ENCODE assay signal across 9 mouse cellular contexts in genomic region chr9:62526451-62526850, GRCm38 (mm10). TPM values are rescaled to one million over a fixed set of nuclear protein-coding genes. Genes with fewer than 3 reads are reported as not detected.
A peak's percentile ranks its signal among the peaks of the same experiment; 100 is the strongest.
DNase-seq lines count a peak whose midpoint lies in the region; ATAC-seq lines count a peak whose summit lies in the region.
"Had no signal": no experiment of that assay in that cellular context is flagged by ENCODE, and none has a peak within 500 bp of the region (broad histone marks: within the 10 kb centered on the region; RNA-seq: fewer than 3 reads in every experiment).

No protein-coding gene starts in this region.

- peak overlapping the region; percentile 72 for H3K27ac ChIP-seq in hindbrain, embryonic 13.5 days
- no peak overlapping the region for H3K27ac ChIP-seq in midbrain, embryonic 11.5 days (ENCODE audit: low read depth, low read length)

- WGBS in hindbrain, embryonic 13.5 days, result 15% methylated on average over 3 of the region's 3 CpGs
- 6% methylated on average over 3 of the region's 3 CpGs for WGBS in midbrain, embryonic 11.5 days

- intact Hi-C loops in gastrocnemius, postnatal 14 days (cut with DNase I; ENCODE audit: low total_unique reads), result no loop called here

- ATAC-seq in hindbrain, embryonic 13.5 days (ENCODE audit: low FRiP score), result peak; percentile 70
- ATAC-seq in midbrain, embryonic 11.5 days (ENCODE audit: low FRiP score), result no peak

- no peaks in the 10 kb centered on the region for H3K36me3 ChIP-seq in hindbrain, embryonic 13.5 days
- no peaks in the 10 kb centered on the region for H3K36me3 ChIP-seq in midbrain, embryonic 11.5 days (ENCODE audit: control insufficient read depth, insufficient read depth, low read length)

- no peak overlapping the region for H3K4me3 ChIP-seq in hindbrain, embryonic 13.5 days
- no peak overlapping the region for H3K4me3 ChIP-seq in midbrain, embryonic 11.5 days (ENCODE audit: low read depth, low read length)

- peak; percentile 38 for DNase-seq in gastrocnemius, postnatal 14 days
- no peak for DNase-seq in gastrocnemius, postnatal 10 days
- DNase-seq in MN1 (ENCODE audit: low spot score), result peak; percentile 80
- DNase-seq in cerebellum, postnatal 4 days (ENCODE audit: low spot score in 2 of 2), result peak; percentile 33 to 80
- DNase-seq in midbrain, embryonic 11.5 days (ENCODE audit: low spot score, missing footprints), result no peak
- DNase-seq in urinary bladder, postnatal 14 days (ENCODE audit: low spot score), result no peak
- DNase-seq in thymus, postnatal 25 days, result no peak

- H3K27me3 ChIP-seq in hindbrain, embryonic 13.5 days, result no peaks in the 10 kb centered on the region
- no peaks in the 10 kb centered on the region for H3K27me3 ChIP-seq in midbrain, embryonic 11.5 days (ENCODE audit: control insufficient read depth, insufficient read depth, low read length)
- H3K27me3 ChIP-seq: CH12.LX had no signal

- H3K9me3 ChIP-seq in hindbrain, embryonic 13.5 days, result no peaks in the 10 kb centered on the region
- no peaks in the 10 kb centered on the region for H3K9me3 ChIP-seq in midbrain, embryonic 11.5 days (ENCODE audit: control insufficient read depth, low read length)

- H3K4me1 ChIP-seq in hindbrain, embryonic 13.5 days (replicated peaks), result peaks cover 98% of the 10 kb centered on the region
- H3K4me1 ChIP-seq in midbrain, embryonic 11.5 days (ENCODE audit: control insufficient read depth, insufficient read depth, low read length), result peaks cover 44% of the 10 kb centered on the region

- H3K9ac ChIP-seq in hindbrain, embryonic 13.5 days, result no peak overlapping the region
- peak overlapping the region; percentile 24; the same call in 1 of the 2 replicates for H3K9ac ChIP-seq in midbrain, embryonic 11.5 days (ENCODE audit: low read length)

- no peak overlapping the region for H3K4me2 ChIP-seq in hindbrain, embryonic 13.5 days
- no peak overlapping the region for H3K4me2 ChIP-seq in midbrain, embryonic 11.5 days

RNA-seq across cellular contexts. Expression of gene Coro2b, which starts 10.4 kb away (rescaled TPM):
- 10 to 100 TPM in 1 of 2 experiments, 1 to 10 TPM in 1; 8.2 to 11.4 TPM for total RNA-seq in gastrocnemius, postnatal 14 days (2021)
- total RNA-seq in gastrocnemius, postnatal 10 days (2021), result 10 to 100 TPM; 10.6 to 12.4 TPM
- polyA plus RNA-seq in hindbrain, embryonic 13.5 days (2015; fragmentation: Nextera tagmentation; extraction: Ambion mirVana), result 34.3 and 39.0 TPM in 2 replicates
- 15.3 and 15.7 TPM in 2 replicates for polyA plus RNA-seq in midbrain, embryonic 11.5 days (2014; fragmentation: Nextera tagmentation; extraction: Ambion mirVana)

Comparison
In these comparisons a context has a peak if more than half of its experiments do, and no peak if none do; other contexts are left out.
1. DNase-seq: peak in gastrocnemius, postnatal 14 days (single experiment), MN1 (single experiment) and cerebellum, postnatal 4 days (2 of 2); none in gastrocnemius, postnatal 10 days (single experiment), midbrain, embryonic 11.5 days (single experiment), urinary bladder, postnatal 14 days (single experiment) and thymus, postnatal 25 days (single experiment).